Mouse (Mus musculus) lung, postnatal 14 days (tissue): Measurements from ENCODE around the gene Pilra.
"Not testable (repeated sequence)": the region's sequence is repeated elsewhere in the genome, so short reads cannot be mapped to it uniquely, and the experiment has no call there.

Experiments used
- DNase-seq: peaks from one replicate; pipeline ENCODE4 v3.0.0; 2021

Gene Pilra

GRCm38 (mm10) chr5:137835966-137836520, at the start of gene Pilra:
Gene Pilra (minus strand): TSS chr5:137836281.
- not testable (repeated sequence) for DNase-seq

DNA sequence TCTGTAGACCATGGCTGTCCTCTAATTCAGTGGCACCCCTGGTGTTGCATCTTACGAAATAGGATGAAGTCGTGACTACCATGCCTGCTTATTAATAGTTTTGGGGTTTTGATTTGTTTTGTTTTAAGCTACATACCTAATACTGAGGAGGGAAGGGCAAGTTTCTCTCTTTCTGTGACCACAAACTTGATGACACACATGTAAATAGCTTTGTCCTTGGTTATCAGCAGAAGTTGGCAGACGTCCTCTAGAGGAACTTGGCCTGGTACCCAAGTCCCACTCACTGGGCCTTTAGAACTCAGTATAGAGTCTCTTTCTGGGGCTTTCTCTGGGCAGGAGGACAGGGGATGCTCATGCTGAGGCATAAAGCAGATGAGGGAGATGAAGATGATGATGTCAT, 47.3 kb upstream of the Pilra start:
- no peak for DNase-seq

GRCm38 (mm10) chr5:137882922-137883321, 46.8 kb upstream of the Pilra start:
- no peak for DNase-seq

DNA sequence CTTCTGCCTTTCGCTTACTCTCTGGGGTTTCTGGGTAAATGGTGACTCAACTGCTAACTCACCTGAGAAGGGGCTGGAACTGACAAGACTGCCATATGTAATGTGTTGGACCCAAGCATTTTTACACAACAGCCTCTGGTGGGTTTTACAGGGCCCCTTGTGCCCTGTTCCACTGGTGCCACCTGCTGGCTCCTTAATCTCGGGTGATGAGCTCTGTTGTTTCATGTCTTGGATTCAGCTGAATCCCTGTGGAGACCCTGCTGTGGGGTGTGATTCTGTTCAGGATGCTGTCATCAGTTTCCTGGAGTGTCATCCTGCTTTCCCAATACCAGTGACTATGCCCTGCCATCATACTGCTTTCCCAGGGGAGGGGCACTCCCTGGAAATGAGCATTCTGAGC, 41.8 kb upstream of the Pilra start:
- DNase-seq, result peak; percentile 63

GRCm38 (mm10) chr5:137875054-137875453, 39.0 kb upstream of the Pilra start:
- DNase-seq, result no peak

DNA sequence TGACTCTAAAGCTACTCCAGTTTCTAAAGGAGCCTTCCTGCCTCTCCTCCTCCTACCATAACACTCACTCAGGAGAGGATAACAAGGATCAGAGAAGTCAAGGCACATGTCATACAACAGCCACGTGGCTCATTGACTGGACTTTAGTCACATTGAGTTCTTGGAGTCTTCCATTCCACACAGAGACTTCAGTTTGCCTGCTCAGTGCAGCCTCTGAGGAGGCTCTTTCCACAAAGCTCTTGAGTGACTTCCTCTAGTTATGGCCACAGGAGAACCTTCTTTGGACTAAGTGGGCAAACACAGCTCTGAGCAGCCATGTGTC, 36.3 kb upstream of the Pilra start:
- DNase-seq, result not testable (repeated sequence)

DNA sequence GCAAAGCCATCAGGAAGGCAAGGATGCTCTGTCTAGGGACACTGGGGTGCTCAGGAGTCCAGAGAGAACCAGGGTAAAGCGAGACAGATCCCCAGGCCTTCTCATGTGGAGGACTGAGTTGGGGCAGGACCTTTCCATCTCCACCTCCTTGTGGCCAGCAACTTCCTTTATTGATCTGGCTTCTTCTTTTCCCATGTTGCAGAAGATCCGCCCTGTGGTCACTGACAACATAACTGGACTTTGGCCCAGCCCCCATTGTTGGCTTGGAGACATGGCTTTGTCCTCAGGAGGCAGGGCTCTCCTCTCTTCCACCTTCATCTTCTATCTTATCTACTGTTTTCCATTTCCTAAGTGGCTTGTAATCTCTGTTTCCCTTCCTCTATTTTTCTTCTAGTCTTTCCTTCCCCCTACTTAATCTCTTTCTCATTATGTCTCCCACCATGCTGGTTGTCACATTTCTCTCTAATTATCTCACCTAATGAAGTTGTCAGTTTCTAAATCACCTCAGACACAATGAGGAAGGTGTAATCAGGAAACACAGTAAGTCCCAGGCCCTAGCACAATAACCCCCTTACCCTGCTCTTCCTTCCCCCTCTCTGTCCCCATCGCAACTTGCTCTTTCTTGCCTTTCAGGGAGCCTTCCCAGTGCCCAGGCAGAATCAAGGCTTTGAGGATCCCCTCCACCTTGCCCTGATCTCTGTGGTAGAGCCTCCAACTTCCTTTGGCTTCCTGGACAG, 35.7 kb upstream of the Pilra start, which contains the start of gene Pilrb2:
Gene Pilrb2, minus strand, starts transcription at position 172 of the 737 bp plus-strand sequence.
- not testable (repeated sequence) for DNase-seq

GRCm38 (mm10) chr5:137868600-137868999, 32.5 kb upstream of the Pilra start:
- DNase-seq, result not testable (repeated sequence)

DNA sequence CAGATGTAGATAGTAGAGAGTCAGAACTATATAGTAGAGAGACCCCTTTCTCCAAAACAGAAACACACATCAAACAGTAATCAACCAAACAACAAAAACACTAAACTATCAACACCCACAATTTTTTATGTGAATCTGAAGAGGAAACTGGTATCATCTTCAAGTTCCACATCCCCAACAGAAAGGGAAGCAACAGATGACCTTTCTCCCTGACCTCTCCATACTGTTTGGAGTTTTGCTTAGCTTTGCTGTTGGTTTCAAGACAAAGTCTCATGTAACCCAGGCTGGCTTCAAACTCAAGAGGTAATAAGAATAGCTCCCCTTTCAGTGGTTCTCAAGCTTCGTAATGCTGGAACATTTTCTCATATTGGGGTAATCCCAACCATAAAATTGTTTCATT, 27.9 kb upstream of the Pilra start:
- DNase-seq, result not testable (repeated sequence)

DNA sequence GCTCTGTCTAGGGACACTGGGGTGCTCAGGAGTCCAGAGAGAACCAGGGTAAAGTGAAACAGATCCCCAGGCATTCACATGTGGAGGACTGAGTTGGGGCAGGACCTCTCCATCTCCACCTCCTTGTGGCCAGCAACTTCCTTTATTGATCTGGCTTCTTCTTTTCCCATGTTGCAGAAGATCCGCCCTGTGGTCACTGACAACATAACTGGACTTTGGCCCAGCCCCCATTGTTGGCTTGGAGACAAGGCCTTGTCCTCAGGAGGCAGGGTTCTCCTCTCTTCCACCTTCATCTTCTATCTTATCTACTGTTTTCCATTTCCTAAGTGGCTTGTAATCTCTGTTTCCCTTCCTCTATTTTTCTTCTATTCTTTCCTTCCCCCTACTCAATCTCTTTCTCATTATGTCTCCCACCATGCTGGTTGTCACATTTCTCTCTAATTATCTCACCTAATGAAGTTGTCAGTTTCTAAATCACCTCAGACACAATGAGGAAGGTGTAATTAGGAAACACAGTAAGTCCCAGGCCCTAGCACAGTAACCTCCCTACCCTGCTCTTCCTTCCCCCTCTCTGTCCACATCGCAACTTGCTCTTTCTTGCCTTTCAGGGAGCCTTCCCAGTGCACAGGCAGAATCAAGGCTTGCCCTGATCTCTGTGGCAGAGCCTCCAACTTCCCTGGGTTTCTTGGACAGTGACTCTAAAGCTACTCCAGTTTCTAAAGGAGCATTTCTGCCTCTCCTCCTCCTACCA, 22.1 kb upstream of the Pilra start, which contains the start of gene Pilrb1:
Gene Pilrb1, minus strand, starts transcription at position 147 of the 751 bp plus-strand sequence.
- not testable (repeated sequence) for DNase-seq

GRCm38 (mm10) chr5:137856870-137857269, 20.8 kb upstream of the Pilra start:
- DNase-seq, result not testable (repeated sequence)

DNA sequence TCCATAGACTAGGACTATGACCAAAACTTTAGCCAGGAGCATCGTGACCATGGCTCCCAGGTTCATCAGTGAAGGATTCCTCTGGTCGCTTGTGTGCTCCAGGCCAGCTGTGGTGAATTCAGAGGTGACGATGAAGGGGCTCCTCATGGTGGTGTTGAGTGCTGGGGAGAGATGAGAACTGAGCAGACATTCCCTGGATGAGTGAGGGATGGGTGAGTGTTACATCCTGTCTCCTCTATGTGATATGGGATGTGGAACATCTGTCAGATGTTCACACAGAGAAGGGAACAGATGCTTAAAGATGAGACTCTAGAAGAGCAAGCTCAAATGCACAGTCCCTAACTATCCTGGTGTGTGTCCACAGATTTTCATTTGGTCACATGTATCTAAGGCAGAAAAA, 18.8 kb upstream of the Pilra start:
- not testable (repeated sequence) for DNase-seq

GRCm38 (mm10) chr5:137850313-137850712, 14.2 kb upstream of the Pilra start:
- DNase-seq, result not testable (repeated sequence)

GRCm38 (mm10) chr5:137837110-137837509, 1.0 kb upstream of the Pilra start:
- DNase-seq, result not testable (repeated sequence)

GRCm38 (mm10) chr5:137836611-137837010, 530 bp upstream of the Pilra start:
- no peak for DNase-seq

DNA sequence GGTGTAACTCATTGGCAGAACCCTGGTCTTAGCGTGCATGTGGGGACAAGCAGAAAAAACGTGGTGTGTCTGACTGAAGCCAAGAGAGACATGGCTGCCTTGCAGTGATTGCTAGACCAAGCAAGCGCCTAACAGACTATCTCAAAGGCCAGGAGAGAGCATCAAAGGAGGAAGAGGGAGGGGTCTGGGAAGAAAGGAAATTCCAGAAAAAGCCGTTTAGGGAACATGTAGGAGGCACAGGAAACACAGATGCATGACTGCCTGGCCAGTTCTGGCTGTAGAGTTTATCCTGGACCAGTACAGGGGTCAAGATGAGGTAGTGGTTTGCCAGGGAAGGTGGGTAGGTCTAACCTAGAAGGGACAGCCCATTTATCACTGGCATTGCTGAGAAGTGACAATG, 2.6 kb downstream of the Pilra start:
- no peak for DNase-seq

- no peak for DNase-seq
Measured at GRCm38 (mm10) chr5:137831506-137831905, 4.6 kb downstream of the Pilra start.

GRCm38 (mm10) chr5:137831106-137831505, 5.0 kb downstream of the Pilra start:
- DNase-seq, result no peak

GRCm38 (mm10) chr5:137830238-137830637, 5.8 kb downstream of the Pilra start:
- DNase-seq, result no peak

- no peak for DNase-seq
Measured at GRCm38 (mm10) chr5:137828694-137829093, 7.4 kb downstream of the Pilra start.

- DNase-seq, result no peak
Measured at GRCm38 (mm10) chr5:137826421-137826820, 9.7 kb downstream of the Pilra start.

DNA sequence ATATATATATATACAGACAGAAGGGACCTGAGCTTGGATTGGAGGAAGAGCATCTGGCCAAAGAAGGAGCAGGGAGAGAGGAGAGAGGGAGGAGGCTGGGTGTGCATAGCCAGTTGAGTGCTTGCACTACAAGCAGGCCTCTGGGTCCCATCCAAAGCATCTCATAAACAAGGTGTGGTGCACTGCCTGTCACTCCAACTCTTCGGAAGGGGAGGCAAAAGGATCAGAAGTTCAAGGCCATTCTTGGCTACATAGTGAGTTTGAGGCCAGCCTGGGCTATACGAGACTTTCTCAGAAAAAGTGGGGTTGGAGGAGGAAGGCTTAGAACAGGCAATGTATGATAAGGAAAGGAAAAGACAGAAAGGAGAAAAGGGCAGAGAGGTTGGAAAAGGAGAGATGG, 10.1 kb downstream of the Pilra start:
- no peak for DNase-seq

GRCm38 (mm10) chr5:137825030-137825429, 11.1 kb downstream of the Pilra start:
- DNase-seq, result no peak
